Mouse (Mus musculus) stomach, postnatal 0 days (tissue): ENCODE data around the gene S100a7a. TPM values are rescaled to one million over a fixed set of nuclear protein-coding genes. Genes with fewer than 3 reads are reported as not detected.

Experiments used
- ATAC-seq: fragments of 200-750 bp; cut with Nextera tagmentation; 2 replicates; pipeline ENCODE4 v1.8.0; 2017; ENCODE audit not compliant: low FRiP score, low TSS enrichment
- DNase-seq: peaks from one replicate; pipeline ENCODE4 v3.0.0-alpha.2; 2016; ENCODE audit warnings: low spot score
- H3K27ac ChIP-seq: fragments of 300-500 bp; sonication (generic); replicated peaks from 2 replicates; pipeline ENCODE4 v1.5.1; 2014; ENCODE audit warnings: mild to moderate bottlenecking, control low read depth
- H3K27me3 ChIP-seq: fragments of 300-500 bp; sonication (generic); 2 replicates; pipeline ENCODE4 v1.6.1; 2014; ENCODE audit warnings: low read length; ENCODE audit not compliant: control insufficient read depth, insufficient read depth
- H3K36me3 ChIP-seq: fragments of 300-500 bp; sonication (generic); 2 replicates; pipeline ENCODE4 v1.6.1; 2014; ENCODE audit warnings: low read length, mixed read lengths; ENCODE audit not compliant: control insufficient read depth, insufficient read depth
- H3K4me1 ChIP-seq: fragments of 300-500 bp; sonication (generic); replicated peaks from 2 replicates; pipeline ENCODE4 v1.6.1; 2014; ENCODE audit warnings: antibody characterized with exemption; ENCODE audit not compliant: control insufficient read depth, insufficient read depth
- H3K4me2 ChIP-seq: fragments of 300-500 bp; sonication (generic); replicated peaks from 2 replicates; pipeline ENCODE4 v1.6.1; 2014; ENCODE audit warnings: low read depth, mild to moderate bottlenecking, control low read depth, moderate library complexity
- H3K4me3 ChIP-seq: fragments of 300-500 bp; sonication (generic); 2 replicates; pipeline ENCODE4 v1.5.1; 2014; ENCODE audit warnings: low read depth, low read length, control low read depth
- H3K9ac ChIP-seq: fragments of 300-500 bp; sonication (generic); 2 replicates; pipeline ENCODE4 v1.6.1; 2014; ENCODE audit warnings: mild to moderate bottlenecking, low read length, control low read depth, mixed read lengths
- H3K9me3 ChIP-seq: fragments of 300-500 bp; sonication (generic); 2 replicates; pipeline ENCODE4 v1.6.1; 2016; ENCODE audit warnings: low read length; ENCODE audit not compliant: control insufficient read depth
- CTCF ChIP-seq: IDR thresholded peaks from 2 replicates; pipeline ENCODE4 v1.5.1; 2016; ENCODE audit warnings: antibody characterized with exemption, low read depth, mild to moderate bottlenecking, moderate library complexity
- EP300 ChIP-seq: optimal IDR thresholded peaks from 2 replicates; pipeline ENCODE3; 2016; ENCODE audit warnings: antibody characterized with exemption
- WGBS: fragments of 180-500 bp; shearing (Covaris S2); extraction: QIAGEN DNeasy Blood & Tissue Kit; methylation state at CpG from one replicate; pipeline ENCODE4 v1.1.7; 2014; 5-methylcytosine and 5-hydroxymethylcytosine counted together
- polyA plus RNA-seq: library from polyadenylated mRNA; unstranded; fragments of >200 nt; fragmentation: Nextera tagmentation; extraction: Ambion mirVana; gene quantifications from 2 replicates; pipeline ENCODE4 v1.2.1, GENCODE M21; 2015

S100a7a gene
- polyA plus RNA-seq, 1 experiment from 2014 or later = 24.5 TPM

GRCm38 (mm10) chr3:90631984-90632383 is 21.8 kb upstream of the S100a7a start:
- WGBS = 58% methylated on average over 2 of the region's 2 CpGs
- H3K4me2 ChIP-seq = no peak overlapping the region
- H3K27me3 ChIP-seq = no peaks in the 10 kb centered on the region
- no peak overlapping the region for H3K27ac ChIP-seq
- H3K9ac ChIP-seq = no peak overlapping the region
- no peak for ATAC-seq
- no peaks in the 10 kb centered on the region for H3K4me1 ChIP-seq
- H3K36me3 ChIP-seq = no peaks in the 10 kb centered on the region
- no peak overlapping the region for H3K4me3 ChIP-seq
- TF ChIP-seq CTCF (no peak), EP300 (no peak)
- peak; percentile 4 for DNase-seq
- H3K9me3 ChIP-seq = no peaks in the 10 kb centered on the region

GRCm38 (mm10) chr3:90638511-90639275 is 15.1 kb upstream of the S100a7a start:
- Histone ChIP-seq H3K36me3 (no peaks in the 10 kb centered on the region), H3K4me1 (no peaks in the 10 kb centered on the region), H3K4me2 (no peak overlapping the region), H3K4me3 (no peak overlapping the region), H3K27ac (no peak overlapping the region), H3K9me3 (no peaks in the 10 kb centered on the region), H3K9ac (no peak overlapping the region), H3K27me3 (no peaks in the 10 kb centered on the region)
- no peak for TF ChIP-seq EP300
- no peak for TF ChIP-seq CTCF
- ATAC-seq (no peak), DNase-seq (peak; percentile 10)
- 48% methylated on average over 1 of the region's 1 CpGs for WGBS

- 56% methylated on average over 7 of the region's 7 CpGs for WGBS
- Histone ChIP-seq H3K9ac (no peak overlapping the region), H3K4me3 (no peak overlapping the region), H3K36me3 (no peaks in the 10 kb centered on the region), H3K27me3 (no peaks in the 10 kb centered on the region), H3K4me2 (no peak overlapping the region), H3K4me1 (no peaks in the 10 kb centered on the region), H3K9me3 (no peaks in the 10 kb centered on the region), H3K27ac (no peak overlapping the region)
- no peak for ATAC-seq
- peak; percentile 35 for DNase-seq
- TF ChIP-seq CTCF = peak; percentile 72
- no peak for TF ChIP-seq EP300
These were observed 14.2 kb upstream of the S100a7a start for GRCm38 (mm10) chr3:90639511-90640154.

- no peak overlapping the region for H3K27ac ChIP-seq
- H3K4me1 ChIP-seq = no peaks in the 10 kb centered on the region
- TF ChIP-seq CTCF (no peak), EP300 (no peak)
- H3K4me3 ChIP-seq = no peak overlapping the region
- DNase-seq (peak; percentile 4), ATAC-seq (no peak)
- no peaks in the 10 kb centered on the region for H3K9me3 ChIP-seq
- WGBS = 78% methylated on average over 7 of the region's 7 CpGs
- no peak overlapping the region for H3K4me2 ChIP-seq
- H3K9ac ChIP-seq = no peak overlapping the region
- H3K36me3 ChIP-seq = no peaks in the 10 kb centered on the region
- no peaks in the 10 kb centered on the region for H3K27me3 ChIP-seq
These were observed 12.8 kb upstream of the S100a7a start for GRCm38 (mm10) chr3:90640981-90641380.

GRCm38 (mm10) chr3:90644220-90644619 is 9.6 kb upstream of the S100a7a start:
- Histone ChIP-seq H3K4me2 (no peak overlapping the region), H3K36me3 (no peaks in the 10 kb centered on the region), H3K27ac (no peak overlapping the region), H3K4me3 (no peak overlapping the region), H3K9me3 (no peaks in the 10 kb centered on the region), H3K9ac (no peak overlapping the region), H3K27me3 (no peaks in the 10 kb centered on the region), H3K4me1 (no peaks in the 10 kb centered on the region)
- ATAC-seq (no peak), DNase-seq (peak; percentile 48)
- TF ChIP-seq CTCF (peak; percentile 75), EP300 (no peak)
- WGBS = 51% methylated on average over 3 of the region's 3 CpGs

- 87% methylated on average over 1 of the region's 1 CpGs for WGBS
- no peak overlapping the region for H3K9ac ChIP-seq
- TF ChIP-seq CTCF (no peak), EP300 (no peak)
- H3K27me3 ChIP-seq = no peaks in the 10 kb centered on the region
- no peak overlapping the region for H3K27ac ChIP-seq
- no peak overlapping the region for H3K4me2 ChIP-seq
- no peaks in the 10 kb centered on the region for H3K9me3 ChIP-seq
- H3K36me3 ChIP-seq = no peaks in the 10 kb centered on the region
- DNase-seq (peak; percentile 5), ATAC-seq (no peak)
- no peaks in the 10 kb centered on the region for H3K4me1 ChIP-seq
- H3K4me3 ChIP-seq = no peak overlapping the region
These were observed 6.5 kb upstream of the S100a7a start for GRCm38 (mm10) chr3:90647291-90647690.
